Mouse (Mus musculus): Measurements from ENCODE around the gene Mrtfa.
A peak's percentile ranks its signal among the peaks of the same experiment; 100 is the strongest.
"Not testable (repeated sequence)": the region's sequence is repeated elsewhere in the genome, so short reads cannot be mapped to it uniquely, and the experiment has no call there.

Gene Mrtfa

DNA sequence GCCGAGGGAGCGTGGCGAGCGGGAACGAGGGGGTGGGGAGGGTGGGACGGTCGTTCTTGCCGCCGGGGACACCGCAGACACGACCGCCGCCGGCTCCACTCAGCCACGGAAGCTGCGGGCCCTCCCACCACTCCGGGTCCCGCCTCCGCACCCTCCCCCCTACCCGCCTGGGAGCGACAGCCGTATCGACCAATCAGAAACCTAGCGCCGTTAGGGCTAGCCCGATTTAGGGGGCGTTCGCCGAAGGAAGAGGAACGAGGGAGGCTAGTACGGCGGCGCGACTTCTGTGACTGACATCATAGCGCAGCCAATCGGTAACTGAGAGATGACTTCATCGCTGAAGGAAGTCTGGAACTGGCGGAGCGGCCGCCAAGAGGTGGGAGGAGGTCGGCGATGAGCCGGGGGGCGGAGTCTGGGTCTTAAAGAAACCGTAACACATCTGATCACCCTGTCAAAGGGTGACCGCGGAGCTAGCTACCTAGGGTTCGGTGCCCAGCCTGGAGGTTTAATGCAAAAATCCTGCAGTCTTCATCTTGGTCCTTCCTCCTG lies at the start of gene Mrtfa:
Gene Mrtfa (minus strand): TSS at position 128 of the 549 bp plus-strand sequence.
- peak; percentile 99 for DNase-seq (ENCODE audit: extremely low spot score, low read depth, low spot score)

DNA sequence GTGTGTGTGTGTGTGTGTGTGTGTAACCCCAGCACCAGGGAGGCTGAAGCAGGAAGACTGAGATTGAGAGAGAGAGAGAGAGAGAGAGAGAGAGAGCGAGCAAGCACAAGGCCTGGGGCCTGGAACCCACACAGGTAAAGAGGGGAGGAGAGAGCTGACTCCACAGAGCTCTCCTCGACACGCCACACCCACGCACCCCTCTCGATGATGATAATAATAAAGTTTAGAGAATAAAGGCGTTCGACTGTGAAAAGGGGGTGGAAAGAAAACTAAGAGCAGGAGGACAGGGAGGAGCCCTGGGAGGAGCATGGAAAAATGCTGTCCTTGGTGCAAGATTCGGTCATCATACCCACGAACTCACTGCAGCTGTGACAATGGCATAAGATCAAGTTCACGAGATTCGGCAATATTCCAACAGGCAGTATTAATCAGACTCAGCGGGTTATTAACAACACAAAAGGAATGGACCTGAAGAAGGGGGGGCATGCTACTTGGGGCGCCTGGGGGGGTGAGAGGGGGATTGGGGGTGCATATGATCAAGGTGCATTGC lies 49.3 kb upstream of the Mrtfa start:
- DNase-seq (ENCODE audit: extremely low spot score, low read depth, low spot score), result no peak

DNA sequence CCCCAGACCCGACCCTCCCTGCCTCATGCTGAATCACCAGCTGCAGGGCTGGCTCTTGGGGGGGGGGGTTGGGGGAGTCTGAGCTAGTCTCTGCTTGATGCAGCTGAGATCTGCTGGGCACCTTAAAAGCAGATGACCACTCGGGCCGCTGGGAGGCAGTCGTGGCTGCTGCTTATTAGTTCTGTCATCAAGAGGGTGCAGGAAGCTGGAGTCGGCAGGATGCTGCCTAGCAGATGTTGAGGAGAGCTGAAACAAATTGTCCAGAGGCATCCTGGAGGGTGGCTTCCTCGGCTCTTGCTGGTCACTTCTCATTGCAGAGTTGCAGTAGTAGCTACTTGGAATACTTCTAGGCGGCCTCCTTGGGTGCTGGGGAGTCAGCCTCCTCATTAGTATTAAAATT lies 48.7 kb upstream of the Mrtfa start:
- no peak for DNase-seq (ENCODE audit: extremely low spot score, low read depth, low spot score)

DNA sequence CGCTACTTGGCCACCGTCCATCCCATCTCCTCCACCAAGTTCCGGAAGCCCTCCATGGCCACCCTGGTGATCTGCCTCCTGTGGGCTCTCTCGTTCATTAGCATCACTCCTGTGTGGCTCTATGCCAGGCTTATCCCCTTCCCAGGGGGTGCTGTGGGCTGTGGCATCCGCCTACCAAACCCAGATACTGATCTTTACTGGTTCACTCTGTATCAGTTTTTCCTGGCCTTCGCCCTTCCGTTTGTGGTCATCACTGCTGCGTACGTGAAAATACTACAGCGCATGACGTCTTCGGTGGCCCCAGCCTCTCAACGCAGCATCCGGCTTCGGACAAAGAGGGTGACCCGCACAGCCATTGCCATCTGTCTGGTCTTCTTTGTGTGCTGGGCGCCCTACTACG lies 46.9 kb upstream of the Mrtfa start:
- DNase-seq (ENCODE audit: extremely low spot score, low read depth, low spot score), result no peak

DNA sequence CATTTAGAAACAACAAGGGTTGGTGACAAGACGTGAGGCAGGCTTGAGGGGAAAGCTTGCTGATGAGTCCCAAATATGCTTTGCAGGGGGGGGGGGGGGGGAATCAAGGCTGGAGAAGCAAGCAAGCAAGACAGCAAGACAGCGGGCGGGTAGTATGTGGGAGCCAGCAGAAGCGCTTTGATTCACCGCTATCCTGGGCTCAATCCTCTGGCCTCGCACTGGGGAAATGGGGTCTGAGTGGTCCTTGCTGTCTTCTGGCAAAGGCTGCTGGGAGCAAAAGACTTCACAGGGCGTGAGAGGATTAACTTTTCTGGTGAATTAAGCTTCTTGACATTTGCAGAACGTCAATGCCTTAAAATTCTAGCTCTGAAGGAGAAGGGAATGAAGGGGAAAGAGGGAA lies 45.5 kb upstream of the Mrtfa start:
- no peak for DNase-seq (ENCODE audit: extremely low spot score, low read depth, low spot score)

DNA sequence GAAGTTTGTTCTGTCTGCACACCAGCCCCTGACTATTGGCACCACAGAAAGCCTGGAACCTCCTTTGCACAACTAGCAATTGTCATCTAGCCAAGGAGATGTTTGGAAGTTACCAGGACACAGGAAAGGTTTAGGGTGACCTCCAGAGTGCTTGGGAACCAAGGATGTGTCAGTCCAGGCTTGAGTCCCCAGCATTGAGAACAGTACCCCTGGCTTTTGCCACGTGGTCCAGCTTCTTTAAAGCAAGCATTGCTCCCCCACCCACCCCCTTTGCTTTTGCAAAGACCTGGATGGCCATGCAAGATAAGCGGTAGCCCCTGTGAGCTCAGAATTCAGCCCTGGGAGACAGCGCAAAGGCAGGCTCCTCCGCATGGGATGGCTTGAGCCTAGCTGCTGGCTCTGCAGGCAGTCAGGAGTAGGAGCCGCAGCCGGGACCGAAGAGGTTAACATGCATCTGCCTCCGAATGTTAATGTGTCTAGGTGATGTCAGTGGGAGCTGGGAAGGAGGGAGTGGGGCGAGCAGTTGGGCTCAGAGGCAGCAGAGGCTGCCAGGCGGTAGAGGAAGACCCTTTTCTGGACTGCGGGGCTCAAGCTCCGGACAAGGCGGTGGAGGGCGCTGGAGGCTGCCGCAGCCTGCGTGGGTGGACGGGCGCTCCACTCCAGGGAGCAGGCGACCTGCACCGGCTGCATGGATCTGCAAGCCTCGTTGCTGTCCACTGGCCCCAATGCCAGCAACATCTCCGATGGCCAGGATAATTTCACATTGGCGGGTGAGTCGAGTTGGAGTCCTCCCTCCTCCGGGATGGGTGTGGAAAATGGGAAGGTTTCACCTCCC lies 44.7 kb upstream of the Mrtfa start, which contains the start of gene Mchr1:
Gene Mchr1 (plus strand): TSS at position 414 of the 835 bp plus-strand sequence.
- no peak for DNase-seq (ENCODE audit: extremely low spot score, low read depth, low spot score)

DNA sequence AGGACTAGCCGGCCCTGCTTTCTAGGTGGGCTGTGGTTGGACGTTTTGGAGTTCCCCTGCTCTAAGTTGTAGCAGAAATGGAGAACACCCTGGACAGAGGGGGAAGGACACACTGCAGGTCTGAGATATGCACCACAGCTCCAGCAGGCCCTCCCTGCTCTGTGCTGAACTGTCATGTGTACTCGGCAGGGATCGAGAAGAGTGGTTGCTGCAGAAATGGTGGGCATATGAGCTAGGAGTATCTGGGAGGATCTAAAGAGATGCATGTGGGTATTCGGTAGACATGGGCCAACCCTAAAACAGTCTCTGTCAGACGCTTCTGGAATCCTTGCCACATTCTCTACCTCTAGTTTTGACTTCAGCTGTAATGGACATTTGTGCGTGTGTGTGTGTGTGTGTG lies 40.8 kb upstream of the Mrtfa start:
- no peak for DNase-seq (ENCODE audit: extremely low spot score, low read depth, low spot score)

DNA sequence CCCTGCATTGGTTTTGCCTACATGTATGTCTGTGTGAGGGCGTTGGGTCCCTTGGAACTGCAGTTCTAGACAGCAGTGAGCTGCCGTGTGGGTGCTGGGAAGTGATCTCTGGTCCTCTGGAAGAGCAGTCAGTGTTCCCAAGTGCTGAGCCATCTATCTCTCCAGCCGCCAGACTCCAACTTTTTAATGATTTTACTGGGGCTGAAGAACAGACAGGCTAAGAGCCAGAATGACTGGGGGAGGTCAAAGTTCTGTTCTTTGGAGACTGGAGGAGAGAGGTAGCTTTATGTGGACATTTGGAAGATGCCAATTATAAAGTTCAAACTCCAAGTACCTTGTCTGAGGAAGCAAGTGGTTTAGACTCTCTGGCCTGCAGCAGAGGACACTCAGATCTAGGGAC lies 39.2 kb upstream of the Mrtfa start:
- no peak for DNase-seq (ENCODE audit: extremely low spot score, low read depth, low spot score)

DNA sequence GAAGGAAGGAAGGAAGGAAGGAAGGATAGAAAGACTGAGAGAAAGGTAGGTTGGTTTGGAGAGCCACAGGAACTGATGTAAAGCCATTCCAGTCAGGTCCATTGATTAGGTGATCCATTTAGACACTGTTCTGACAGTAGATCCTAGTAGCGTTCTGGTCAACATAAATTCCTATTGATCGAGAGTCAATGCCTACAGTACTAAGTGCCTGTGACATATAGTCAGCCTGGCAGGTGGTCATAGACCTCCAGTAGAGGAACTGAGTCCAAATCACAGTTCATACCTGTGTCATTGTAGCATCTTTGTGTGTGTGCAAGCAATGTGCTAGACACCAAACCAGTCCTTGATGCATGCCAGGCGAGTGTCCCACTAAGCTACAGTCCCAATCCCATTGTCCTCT lies 37.7 kb upstream of the Mrtfa start:
- DNase-seq (ENCODE audit: extremely low spot score, low read depth, low spot score), result no peak

DNA sequence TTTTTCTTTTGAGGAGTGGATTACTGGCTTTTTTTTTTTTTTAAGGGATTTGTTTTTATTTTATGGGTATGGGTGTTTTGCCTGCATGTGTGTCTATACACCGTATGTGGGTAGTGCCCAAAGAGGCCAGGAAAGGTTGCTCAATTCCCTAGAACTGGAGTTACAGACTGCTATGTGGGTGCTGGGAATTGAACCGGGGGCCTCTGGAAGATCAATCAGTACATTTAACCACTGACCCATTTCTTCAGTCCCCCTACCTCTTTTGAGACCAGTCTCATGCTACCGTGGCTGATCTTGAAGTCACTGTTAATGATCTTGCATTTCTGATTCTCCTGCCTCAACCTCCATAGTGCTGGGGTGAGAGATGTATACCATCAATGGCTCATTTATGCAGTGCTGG lies 36.7 kb upstream of the Mrtfa start:
- DNase-seq (ENCODE audit: extremely low spot score, low read depth, low spot score), result no peak

DNA sequence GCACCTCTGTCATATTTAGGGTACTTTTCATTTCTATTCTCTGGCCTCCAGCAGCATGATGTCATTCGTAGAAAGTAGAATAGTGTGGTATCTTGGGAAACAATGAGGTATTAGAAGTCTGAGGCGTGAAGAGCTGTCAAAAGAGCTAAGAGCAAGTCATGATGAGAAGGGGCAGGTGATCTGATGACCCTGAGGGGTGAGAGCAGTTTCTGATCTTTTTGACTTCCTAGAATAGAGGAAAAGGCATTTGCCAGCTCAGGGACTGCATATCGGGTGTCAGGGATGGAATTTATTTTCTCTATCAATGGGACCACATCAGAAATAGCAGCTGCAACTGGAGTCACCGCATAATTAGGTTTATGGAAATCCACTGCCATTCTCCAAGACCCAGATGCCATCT lies 36.2 kb upstream of the Mrtfa start:
- DNase-seq (ENCODE audit: extremely low spot score, low read depth, low spot score), result no peak

DNA sequence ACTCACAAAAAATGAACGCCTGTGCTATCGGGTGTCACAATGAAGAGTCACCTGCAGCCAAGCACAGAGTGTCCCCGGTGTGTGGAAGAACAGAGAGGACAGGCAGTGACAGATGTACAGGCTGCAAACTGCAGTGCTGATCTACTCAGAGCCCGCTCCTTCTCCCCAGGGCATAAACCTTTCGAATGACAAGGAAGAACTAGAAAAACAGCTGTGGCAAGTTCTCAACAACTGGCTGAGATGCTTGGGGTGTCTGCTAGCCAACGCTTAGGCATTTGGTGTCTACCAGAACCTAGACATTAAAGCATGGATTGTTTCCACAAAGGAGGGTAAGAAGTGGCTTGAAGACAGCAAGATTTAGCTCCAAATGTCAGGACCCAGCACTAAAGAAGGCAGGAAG lies 35.2 kb upstream of the Mrtfa start:
- DNase-seq (ENCODE audit: extremely low spot score, low read depth, low spot score), result no peak

DNA sequence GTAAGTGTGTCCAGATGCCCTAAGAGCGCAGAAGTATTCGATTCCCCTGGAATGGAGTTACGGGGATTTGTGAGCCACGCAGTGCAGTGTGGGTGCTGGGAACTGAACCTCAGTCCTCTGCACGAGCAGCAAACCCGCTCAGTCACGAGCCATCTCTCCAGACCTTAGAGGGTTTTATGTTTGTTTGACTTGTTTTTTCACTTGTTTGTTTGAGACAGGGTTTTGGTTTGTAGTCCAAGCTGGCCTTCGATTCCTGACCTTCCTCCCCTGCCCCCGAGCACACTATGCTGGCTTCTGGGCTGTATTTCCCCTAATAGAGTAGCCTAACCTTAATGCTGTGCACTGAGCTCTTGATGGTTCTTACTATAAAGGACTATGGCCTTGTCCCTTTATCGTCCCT lies 34.5 kb upstream of the Mrtfa start:
- no peak for DNase-seq (ENCODE audit: extremely low spot score, low read depth, low spot score)

DNA sequence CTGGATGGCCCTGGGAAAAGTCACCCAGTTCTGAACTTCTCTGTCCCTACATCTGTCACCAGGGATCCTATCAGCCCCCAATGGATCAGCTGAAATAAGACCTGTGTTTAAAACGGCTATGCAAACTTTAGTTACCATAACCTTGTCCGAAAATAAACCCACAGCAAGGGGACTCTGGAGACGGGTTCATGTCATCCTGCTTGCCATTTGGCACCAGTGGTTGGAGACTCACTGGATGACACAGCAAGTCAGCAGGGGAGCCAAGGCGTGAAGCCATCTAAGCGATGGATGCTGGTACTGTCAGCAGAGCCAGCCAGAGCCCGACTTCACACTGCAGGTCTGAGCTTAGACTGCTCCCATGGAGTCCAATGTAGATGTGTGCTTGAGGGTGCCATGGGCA lies 30.9 kb upstream of the Mrtfa start:
- DNase-seq (ENCODE audit: extremely low spot score, low read depth, low spot score), result no peak

DNA sequence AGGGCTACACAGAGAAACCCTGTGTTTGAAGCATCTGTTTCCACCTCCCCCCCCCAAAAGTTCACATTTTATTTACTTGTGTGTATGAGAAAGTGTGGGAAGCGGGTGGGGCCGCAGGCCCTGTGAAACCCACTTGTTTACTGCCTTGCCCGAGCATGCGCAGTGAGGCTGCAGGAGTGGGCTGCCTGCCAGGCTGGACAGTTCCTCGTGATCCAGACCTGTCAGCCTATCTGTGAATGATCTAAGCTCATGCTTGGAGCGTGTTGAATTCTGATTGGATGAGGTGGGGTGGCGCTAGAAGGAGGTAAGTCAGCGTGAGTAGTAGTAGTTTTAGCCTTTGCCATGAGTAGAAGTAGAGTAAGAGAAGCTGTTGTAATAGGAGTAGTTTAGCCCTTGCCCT lies 29.5 kb upstream of the Mrtfa start:
- not testable (repeated sequence) for DNase-seq (ENCODE audit: extremely low spot score, low read depth, low spot score)

DNA sequence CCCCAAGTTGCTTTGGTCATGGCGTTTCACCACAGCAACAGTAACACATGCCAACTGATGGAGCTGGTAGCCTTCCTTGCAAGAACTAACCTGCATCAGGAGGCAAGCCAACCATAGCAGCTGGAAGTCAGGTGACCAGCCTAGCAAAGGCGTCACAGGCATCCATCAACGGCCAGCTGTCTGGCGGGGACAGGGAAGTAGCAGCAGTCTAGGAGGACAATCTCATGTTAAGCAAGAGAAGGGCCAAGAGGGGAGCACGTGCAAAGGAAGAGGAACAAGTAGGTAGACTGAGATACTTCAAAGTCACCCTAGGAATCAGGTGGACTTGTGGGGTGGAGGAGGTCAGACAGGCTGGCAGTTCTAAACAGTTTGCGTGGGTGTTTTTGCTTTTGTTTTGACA lies 28.5 kb upstream of the Mrtfa start:
- DNase-seq (ENCODE audit: extremely low spot score, low read depth, low spot score), result no peak

DNA sequence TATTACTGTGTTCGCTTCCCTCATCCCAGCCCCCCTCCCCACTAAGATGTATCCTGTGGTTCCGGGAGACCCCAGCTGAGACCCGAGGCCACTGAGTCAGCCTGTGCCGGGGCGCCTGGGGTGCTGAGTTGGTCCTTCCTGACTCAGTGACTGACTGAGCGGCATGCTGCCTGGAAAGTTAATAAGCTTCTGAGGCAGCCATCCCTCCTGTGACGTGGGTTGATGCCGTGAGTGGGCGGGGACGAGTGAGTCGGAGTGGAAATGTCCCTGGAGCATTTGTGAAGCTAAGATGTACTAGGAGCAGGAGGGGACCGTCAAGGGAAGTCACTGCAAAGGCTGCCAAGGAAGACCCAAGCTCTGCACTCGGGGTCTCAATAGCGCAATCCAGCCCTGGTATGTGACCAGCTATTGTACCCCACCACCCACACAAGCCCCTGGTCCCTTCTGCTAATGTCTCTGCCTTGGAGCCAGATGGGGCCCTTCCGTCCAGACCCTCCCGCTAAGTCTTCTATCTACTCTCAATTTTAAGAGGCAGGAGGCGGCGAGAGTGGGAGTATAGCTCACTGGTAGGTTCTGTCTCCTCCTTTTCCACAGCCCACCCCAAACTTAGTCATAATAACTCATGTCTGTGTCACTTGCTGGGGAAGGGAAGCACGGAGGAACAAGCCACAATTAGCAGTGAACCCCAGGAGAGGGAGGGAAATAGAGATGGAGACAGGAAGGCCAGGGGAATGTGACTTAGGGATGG lies 26.5 kb upstream of the Mrtfa start:
- no peak for DNase-seq (ENCODE audit: extremely low spot score, low read depth, low spot score)

DNA sequence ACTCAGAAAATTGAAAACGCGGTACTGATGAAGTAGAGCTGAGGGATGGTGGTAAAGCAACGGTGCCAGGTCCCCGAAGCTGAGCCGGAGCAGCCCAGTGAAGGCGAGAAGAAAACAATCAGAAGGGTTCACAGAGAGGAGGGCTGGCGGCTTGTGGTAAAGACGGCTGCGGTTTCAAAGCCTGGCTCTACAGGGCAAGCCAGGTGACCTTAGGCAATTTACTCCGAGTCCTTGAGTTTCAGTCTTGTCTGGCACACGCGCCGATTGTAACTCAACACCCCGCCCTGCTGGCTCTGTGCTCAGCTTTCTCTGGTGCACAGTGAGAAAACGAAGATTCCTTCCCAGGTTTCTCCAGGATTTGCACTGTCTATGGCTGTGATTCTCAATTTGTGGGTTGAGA lies 22.4 kb upstream of the Mrtfa start:
- DNase-seq (ENCODE audit: extremely low spot score, low read depth, low spot score), result no peak

DNA sequence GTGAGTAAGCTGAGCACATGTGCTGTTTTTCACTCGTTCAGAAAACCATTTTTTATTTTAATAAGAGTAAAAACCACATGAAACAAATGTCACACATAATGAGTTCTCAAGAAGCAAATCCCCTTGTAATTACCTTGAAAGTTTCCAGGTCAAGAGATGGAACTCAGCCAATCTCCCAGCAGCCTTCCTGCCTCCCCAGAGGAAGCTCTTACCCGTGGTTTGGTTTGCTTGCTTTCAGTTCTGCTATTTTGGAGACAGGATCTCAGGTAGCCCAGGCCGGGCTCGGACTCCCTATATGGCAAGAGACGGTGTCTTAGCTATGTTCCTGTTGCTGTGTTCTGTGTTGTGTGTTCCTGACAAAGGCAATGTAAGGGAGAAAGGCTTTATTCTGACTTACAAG lies 19.9 kb upstream of the Mrtfa start:
- DNase-seq (ENCODE audit: extremely low spot score, low read depth, low spot score), result no peak

DNA sequence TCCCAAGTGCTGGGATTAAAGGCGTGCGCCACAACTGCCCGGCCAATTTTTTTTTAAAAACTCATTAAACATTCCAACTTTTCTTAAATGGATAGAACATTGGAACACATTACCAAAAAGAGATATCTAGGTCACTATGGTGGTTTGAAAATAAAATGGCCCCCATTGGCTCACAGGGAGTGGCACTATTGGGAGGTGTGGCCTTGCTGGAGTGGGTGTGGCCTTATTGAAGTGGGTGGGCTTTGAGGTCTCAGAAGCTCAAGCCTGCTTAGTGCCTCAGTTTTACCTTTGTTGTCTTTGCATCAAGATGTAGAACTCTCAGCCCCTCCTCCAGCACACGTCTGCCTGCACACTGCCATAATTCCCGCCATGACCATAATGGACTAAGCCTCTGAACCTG lies 11.9 kb upstream of the Mrtfa start:
- DNase-seq (ENCODE audit: extremely low spot score, low read depth, low spot score), result no peak

DNA sequence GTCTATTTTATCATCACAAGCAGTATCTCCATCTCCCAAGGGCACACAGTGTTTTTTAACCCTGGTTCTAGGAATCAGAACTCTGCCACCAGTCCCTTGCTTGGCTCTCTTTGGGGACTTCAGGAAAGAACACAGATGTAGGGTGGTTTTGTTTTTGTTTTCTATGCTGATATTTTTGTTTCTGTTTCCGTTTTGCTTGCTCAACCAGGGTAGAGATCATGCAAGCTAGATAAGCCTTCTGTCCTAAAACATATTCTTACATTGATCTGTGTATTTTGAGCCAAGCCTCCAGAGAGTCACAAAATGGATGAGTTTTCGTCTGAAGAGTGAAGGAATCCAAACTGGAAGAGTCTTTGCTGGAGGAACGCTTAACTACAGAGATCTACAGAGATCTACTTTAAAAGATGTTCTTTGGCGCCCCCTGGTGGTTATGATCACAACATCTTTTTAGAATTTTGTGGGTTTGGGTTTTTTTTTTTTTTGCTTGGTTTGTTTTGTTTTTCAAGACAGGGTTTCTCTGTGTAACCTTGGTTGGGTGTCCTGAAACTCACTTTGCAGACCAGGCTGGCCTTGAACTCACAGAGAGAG lies 8.9 kb upstream of the Mrtfa start:
- DNase-seq (ENCODE audit: extremely low spot score, low read depth, low spot score), result peak; percentile 69
